Mouse (Mus musculus): ENCODE data around the gene Trhde. TPM values are rescaled to one million over a fixed set of nuclear protein-coding genes. Genes with fewer than 3 reads are reported as not detected.

Gene Trhde
- polyA plus RNA-seq, 1 experiment: 0.18 TPM

- H3K4me3 ChIP-seq (ENCODE audit: insufficient read depth, low read length): no peak overlapping the region
- H3K27ac ChIP-seq (ENCODE audit: insufficient read depth, low read length): no peak overlapping the region
- TF ChIP-seq CTCF (IDR thresholded peaks at IDR 0.05; ENCODE audit: borderline replicate concordance, insufficient read depth, low read length): no peak
- TF ChIP-seq POLR2A (IDR thresholded peaks at IDR 0.05; ENCODE audit: low read depth, low read length): no peak
- H3K4me1 ChIP-seq (ENCODE audit: control insufficient read depth, insufficient read depth, low read length): no peaks in the 10 kb centered on the region
Observed at GRCm38 (mm10) chr10:114362631-114363030, 439.5 kb downstream of the Trhde start.
